Mouse (Mus musculus) thymus, postnatal 10 days (tissue): ENCODE data around the gene Ccdc13.

Source experiments
- DNase-seq, 2 experiments: peaks; one replicate each; pipeline ENCODE4 v3.0.0; 2021; ENCODE audit warnings: low spot score in 2 of 2

The Ccdc13 gene

DNA sequence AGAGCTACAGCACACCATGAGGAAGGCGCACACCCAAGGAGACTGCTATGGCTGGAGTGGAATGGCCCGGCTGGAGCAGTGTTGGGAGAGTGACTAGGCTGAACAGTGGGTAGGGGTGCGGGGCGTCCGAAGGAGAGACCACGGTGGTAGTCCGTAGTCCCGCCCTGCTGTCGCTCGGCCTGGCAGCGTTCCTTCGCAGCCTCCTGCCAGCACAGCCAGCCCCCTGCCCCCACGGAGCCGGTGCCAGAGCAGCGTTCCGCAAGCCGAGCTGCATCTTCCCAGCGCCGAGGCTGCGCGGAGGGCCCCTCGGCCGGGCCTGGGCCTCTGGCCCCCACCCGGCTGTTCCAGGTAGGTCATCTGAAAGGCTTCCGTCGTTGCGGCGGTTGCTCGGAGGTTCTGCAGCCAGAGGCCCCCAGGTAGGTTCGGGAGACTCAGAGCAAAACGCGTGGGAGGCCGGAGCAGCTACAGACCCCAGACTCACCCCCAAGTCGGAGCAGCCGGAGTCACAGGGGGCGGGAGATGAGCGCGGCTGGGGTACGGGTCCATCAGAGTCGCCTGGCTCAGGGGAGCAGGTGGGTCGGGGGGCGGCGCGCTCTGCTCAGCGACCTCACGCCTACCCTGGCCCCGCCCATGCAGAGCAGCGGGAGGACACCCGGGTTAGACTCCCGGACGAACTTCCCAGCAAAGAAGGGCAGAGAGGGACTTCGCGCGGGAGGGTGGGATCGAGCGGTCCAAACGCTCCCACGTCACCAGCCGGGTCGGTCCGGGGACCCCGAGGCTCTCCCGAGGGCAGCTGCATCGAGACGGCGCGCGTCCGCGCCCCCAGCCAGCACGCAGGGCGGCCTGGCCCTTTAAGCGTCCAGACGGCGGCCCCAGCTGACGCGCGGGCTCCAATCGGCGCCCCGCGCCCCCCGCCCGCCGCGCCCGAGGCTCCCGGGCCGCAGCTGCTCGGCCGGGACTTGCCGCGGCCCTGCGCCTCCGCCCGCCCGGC lies 79.9 kb downstream of the Ccdc13 start, which contains the start of gene Zfp651:
Gene Zfp651 (plus strand): TSS at position 240 of the 991 bp plus-strand sequence.
- DNase-seq = no peak

DNA sequence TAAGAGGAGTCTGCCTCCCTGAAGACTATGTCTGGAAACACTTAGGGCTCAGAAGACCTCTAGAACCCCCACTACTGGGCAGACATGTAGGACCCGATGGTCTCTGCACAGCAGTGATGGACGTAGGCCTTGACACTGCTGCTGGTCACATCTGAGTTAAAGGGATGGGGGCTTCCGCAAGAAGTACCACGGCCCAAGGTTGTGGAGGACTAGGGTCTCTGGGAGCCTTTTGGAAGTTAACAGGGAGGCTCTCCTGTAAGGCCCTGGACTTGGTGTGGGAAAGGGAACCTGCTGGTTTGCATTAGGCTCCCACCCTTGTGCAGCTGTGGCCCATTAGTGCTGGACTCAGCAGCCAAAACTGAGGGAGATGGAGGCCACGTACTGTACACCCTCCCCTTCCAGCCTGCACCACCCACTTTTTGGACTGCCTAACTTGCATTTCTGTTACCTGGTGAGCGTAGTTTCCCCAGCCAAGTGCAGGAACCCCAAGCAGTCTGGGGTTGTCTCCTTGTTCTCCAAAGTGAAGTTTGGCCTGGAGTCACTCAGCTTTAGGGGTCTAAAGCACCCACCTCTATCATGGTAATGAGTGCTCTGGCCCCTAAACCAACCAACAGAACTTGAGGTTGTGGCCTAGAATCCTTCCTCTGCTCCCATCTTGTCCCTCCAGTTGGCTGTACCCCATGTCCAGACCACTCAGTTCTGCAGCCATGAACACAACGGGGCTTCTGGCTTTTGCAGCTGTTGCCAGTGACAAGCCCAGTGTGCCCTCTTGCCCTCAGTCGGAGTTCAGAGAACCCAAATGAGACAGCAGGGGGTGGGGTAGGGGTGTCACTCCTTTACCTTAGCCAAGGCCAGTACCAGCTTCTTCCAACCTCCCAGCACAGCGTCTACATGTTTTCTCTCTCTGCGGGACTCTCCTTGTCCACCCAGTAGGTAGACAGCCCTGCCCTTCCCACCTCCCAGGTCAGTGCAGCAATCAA lies 81.1 kb downstream of the Ccdc13 start:
- no peak for DNase-seq

DNA sequence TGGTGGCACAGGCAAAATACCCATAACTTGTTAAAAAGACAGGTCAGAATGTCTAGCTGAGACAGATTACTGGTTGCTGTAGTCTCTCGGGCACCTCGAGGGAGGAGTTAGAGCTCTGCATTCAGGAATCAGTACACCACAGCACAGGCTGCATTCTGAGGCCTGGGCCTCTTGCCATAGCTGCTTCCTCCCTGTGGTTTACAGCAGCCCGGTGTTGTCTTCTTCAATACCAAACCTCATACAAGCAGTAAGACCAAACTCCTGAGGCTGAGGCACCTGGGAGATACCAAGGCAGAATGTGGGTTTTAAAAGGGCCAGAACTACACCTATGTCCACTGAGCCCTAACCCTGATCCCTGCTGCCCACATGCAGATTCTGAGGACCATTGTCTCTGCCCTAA lies 81.8 kb downstream of the Ccdc13 start:
- no peak for DNase-seq

DNA sequence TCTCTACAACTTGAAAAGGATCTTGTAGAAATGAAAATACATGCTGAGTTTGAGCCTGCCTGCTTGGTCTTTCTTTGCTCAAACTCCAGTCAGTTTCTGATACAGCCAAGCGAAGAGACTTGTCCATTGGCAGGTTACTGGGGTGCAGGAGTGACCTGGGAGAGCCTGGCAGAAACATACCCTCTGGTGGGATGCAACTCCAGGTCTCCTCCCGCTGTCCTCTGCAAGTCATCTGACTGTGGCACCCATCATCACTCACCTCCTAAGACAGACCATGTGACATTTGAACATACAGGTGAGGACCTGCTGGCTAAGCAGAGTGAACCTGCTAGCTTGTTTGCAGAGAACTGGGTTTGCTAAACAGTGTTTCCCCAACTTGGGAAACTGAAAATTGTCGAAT lies 82.5 kb downstream of the Ccdc13 start:
- no peak for DNase-seq

DNA sequence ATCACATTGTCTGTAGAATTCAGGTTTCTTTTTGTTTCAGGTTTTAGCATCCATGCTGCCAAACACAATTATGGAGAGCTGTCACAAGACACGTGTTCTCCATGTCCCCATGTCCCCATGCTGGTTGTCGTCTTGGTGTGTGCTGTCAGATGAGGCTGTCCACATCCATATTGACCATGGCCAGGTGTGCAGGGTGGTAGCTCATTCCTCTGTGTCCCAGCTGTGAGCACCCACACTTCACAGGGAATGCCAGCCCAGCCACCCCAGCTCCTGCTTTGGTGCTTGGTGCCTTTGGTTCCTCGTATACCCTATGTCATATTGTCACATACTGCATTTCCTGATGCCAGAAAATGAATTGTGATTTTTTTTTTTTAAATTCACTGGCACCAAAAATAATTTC lies 84.6 kb downstream of the Ccdc13 start:
- no peak for DNase-seq

DNA sequence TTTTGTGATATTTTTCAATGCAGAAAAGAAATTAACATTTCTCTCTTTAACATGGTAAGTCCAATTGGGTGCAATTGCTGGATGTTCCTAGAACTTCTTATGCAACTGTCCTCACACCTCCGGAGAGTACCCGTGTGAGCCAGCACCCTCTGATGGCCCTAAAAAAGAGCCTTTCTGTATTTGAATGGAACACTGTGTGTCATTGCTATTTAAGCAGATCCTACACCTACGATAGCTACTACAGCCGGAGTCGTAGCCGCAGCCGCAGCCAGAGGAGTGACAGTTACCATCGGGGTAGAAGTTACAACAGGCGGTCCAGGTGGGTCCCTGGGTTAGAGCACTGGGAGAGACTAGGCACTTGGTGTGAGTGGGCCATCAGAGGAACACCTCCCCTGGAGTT lies 86.5 kb downstream of the Ccdc13 start:
- DNase-seq = no peak
